In genomic region chr4:141283879-141284411, GRCm38 (mm10) we compare ENCODE assay signal across 16 mouse cellular contexts. TPM values are rescaled to one million over a fixed set of nuclear protein-coding genes. Genes with fewer than 3 reads are reported as not detected.
DNase-seq lines count a peak whose midpoint lies in the region; ATAC-seq and TF ChIP-seq lines count a peak whose summit lies in the region.
"Had no signal": no experiment of that assay in that cellular context is flagged by ENCODE, and none has a peak within 500 bp of the region (broad histone marks: within the 10 kb centered on the region; RNA-seq: fewer than 3 reads in every experiment).

No protein-coding gene starts in this region.

- no peaks in the 10 kb centered on the region for H3K9me3 ChIP-seq in hindbrain, embryonic 10.5 days
- no peaks in the 10 kb centered on the region for H3K9me3 ChIP-seq in hindbrain, embryonic 13.5 days
- no peaks in the 10 kb centered on the region for H3K9me3 ChIP-seq in midbrain, embryonic 12.5 days
- no peaks in the 10 kb centered on the region for H3K9me3 ChIP-seq in midbrain, postnatal 0 days (ENCODE audit: low read length)
- H3K9me3 ChIP-seq: embryonic facial prominence, embryonic 13.5 days; forebrain, embryonic 13.5 days; liver, embryonic 12.5 days had no signal

- no peak for TF ChIP-seq CTCF in midbrain, postnatal 0 days (IDR thresholded peaks at IDR 0.05)

- peaks cover 78% of the 10 kb centered on the region for H3K4me1 ChIP-seq in hindbrain, embryonic 10.5 days (replicated peaks)
- peaks cover 35% of the 10 kb centered on the region for H3K4me1 ChIP-seq in hindbrain, embryonic 13.5 days (replicated peaks)
- peaks cover 40% of the 10 kb centered on the region for H3K4me1 ChIP-seq in midbrain, embryonic 12.5 days
- 0 out of 2 replicates have a peak, but pooled peaks cover 5% of the 10 kb centered on the region for H3K4me1 ChIP-seq in midbrain, postnatal 0 days (ENCODE audit: insufficient read depth, low read length)

- intact Hi-C loops in left cerebral cortex, postnatal 4 days (cut with DNase I) = no loop called here

- WGBS in hindbrain, embryonic 10.5 days = 29% methylated on average over 8 of the region's 8 CpGs
- 18% methylated on average over 8 of the region's 8 CpGs for WGBS in hindbrain, embryonic 13.5 days
- WGBS in midbrain, embryonic 12.5 days = 19% methylated on average over 8 of the region's 8 CpGs
- WGBS in midbrain, postnatal 0 days = 17% methylated on average over 8 of the region's 8 CpGs

- H3K4me2 ChIP-seq in hindbrain, embryonic 13.5 days = no peak overlapping the region
- no peak overlapping the region for H3K4me2 ChIP-seq in midbrain, embryonic 12.5 days (replicated peaks)
- H3K4me2 ChIP-seq in midbrain, postnatal 0 days (ENCODE audit: low read depth, low read length, poor library complexity, severe bottlenecking) = no peak overlapping the region
- H3K4me2 ChIP-seq: embryonic facial prominence, embryonic 13.5 days; forebrain, embryonic 13.5 days; liver, embryonic 12.5 days had no signal

- H3K27ac ChIP-seq in hindbrain, embryonic 10.5 days = 0 out of 2 replicates have a peak overlapping the region, but pooled peaks have one; percentile 2
- no peak overlapping the region for H3K27ac ChIP-seq in hindbrain, embryonic 13.5 days
- peak overlapping the region; percentile 8; the same call in 1 of the 2 replicates for H3K27ac ChIP-seq in midbrain, embryonic 12.5 days (replicated peaks)
- H3K27ac ChIP-seq in midbrain, postnatal 0 days (ENCODE audit: low read depth, low read length) = no peak overlapping the region
- H3K27ac ChIP-seq: embryonic facial prominence, embryonic 13.5 days; forebrain, embryonic 13.5 days; gastrocnemius, adult 2 months; liver, embryonic 12.5 days had no signal

- H3K4me3 ChIP-seq in hindbrain, embryonic 10.5 days = no peak overlapping the region
- H3K4me3 ChIP-seq in hindbrain, embryonic 13.5 days = no peak overlapping the region
- H3K4me3 ChIP-seq in midbrain, embryonic 12.5 days = no peak overlapping the region
- no peak overlapping the region for H3K4me3 ChIP-seq in midbrain, postnatal 0 days (ENCODE audit: low read depth, low read length)
- H3K4me3 ChIP-seq: embryonic facial prominence, embryonic 13.5 days; forebrain, embryonic 13.5 days; gastrocnemius, adult 2 months; liver, embryonic 12.5 days had no signal

- H3K9ac ChIP-seq in hindbrain, embryonic 13.5 days = no peak overlapping the region
- H3K9ac ChIP-seq in midbrain, embryonic 12.5 days (replicated peaks) = no peak overlapping the region
- H3K9ac ChIP-seq in midbrain, postnatal 0 days (replicated peaks; ENCODE audit: low read length, poor library complexity, severe bottlenecking) = no peak overlapping the region
- H3K9ac ChIP-seq: embryonic facial prominence, embryonic 13.5 days; forebrain, embryonic 13.5 days; liver, embryonic 12.5 days had no signal

- peaks cover 69% of the 10 kb centered on the region for H3K27me3 ChIP-seq in hindbrain, embryonic 10.5 days (ENCODE audit: insufficient read depth, poor library complexity, severe bottlenecking)
- H3K27me3 ChIP-seq in hindbrain, embryonic 13.5 days = peaks cover 47% of the 10 kb centered on the region
- peaks cover 53% of the 10 kb centered on the region for H3K27me3 ChIP-seq in midbrain, embryonic 12.5 days
- no peaks in the 10 kb centered on the region for H3K27me3 ChIP-seq in midbrain, postnatal 0 days (ENCODE audit: insufficient read depth, low read length)
- no peaks in the 10 kb centered on the region for H3K27me3 ChIP-seq in splenic B cell, adult 2 months (ENCODE audit: control insufficient read depth, insufficient read depth, low read length, poor library complexity, severe bottlenecking)
- H3K27me3 ChIP-seq: Patski had no signal

- DNase-seq in embryo, embryonic 11 days = peak; percentile 37
- DNase-seq in embryo, embryonic 9.5 days (ENCODE audit: extremely low spot score) = no peak
- no peak for DNase-seq in hindbrain, embryonic 10.5 days (ENCODE audit: low spot score)
- no peak for DNase-seq in midbrain, postnatal 0 days (ENCODE audit: low spot score)
- DNase-seq in splenic B cell, adult 2 months (ENCODE audit: low read depth, low spot score) = peak; percentile 35
- DNase-seq in left cerebral cortex, postnatal 4 days = no peak
- DNase-seq: cerebellum, postnatal 14 days; gastrocnemius, adult 2 months; thymus, adult 18-20 months had no signal

- ATAC-seq in hindbrain, embryonic 13.5 days (ENCODE audit: low FRiP score) = no peak
- no peak for ATAC-seq in midbrain, embryonic 12.5 days (ENCODE audit: low FRiP score, low read depth)
- no peak for ATAC-seq in midbrain, postnatal 0 days (ENCODE audit: low FRiP score)
- ATAC-seq: forebrain, embryonic 13.5 days; liver, embryonic 12.5 days; Patski had no signal

- H3K36me3 ChIP-seq in hindbrain, embryonic 10.5 days = no peaks in the 10 kb centered on the region
- H3K36me3 ChIP-seq in hindbrain, embryonic 13.5 days = no peaks in the 10 kb centered on the region
- no peaks in the 10 kb centered on the region for H3K36me3 ChIP-seq in midbrain, embryonic 12.5 days
- no peaks in the 10 kb centered on the region for H3K36me3 ChIP-seq in midbrain, postnatal 0 days (ENCODE audit: insufficient read depth, low read length)
- no peaks in the 10 kb centered on the region for H3K36me3 ChIP-seq in splenic B cell, adult 2 months (ENCODE audit: control insufficient read depth, insufficient read depth, low read length, poor library complexity, severe bottlenecking)
- H3K36me3 ChIP-seq: embryonic facial prominence, embryonic 13.5 days; liver, embryonic 12.5 days had no signal

RNA-seq across cellular contexts. Expression of gene Epha2, which starts 17.1 kb away (rescaled TPM):
- 3.3 and 4.4 TPM in 2 replicates for polyA plus RNA-seq in hindbrain, embryonic 10.5 days (2016; fragmentation: Nextera tagmentation; extraction: Ambion mirVana)
- polyA plus RNA-seq in hindbrain, embryonic 13.5 days (2015; fragmentation: Nextera tagmentation; extraction: Ambion mirVana) = 1.5 and 1.8 TPM in 2 replicates
- 6.5 and 7.8 TPM in 2 replicates for polyA plus RNA-seq in midbrain, embryonic 12.5 days (2016; fragmentation: Nextera tagmentation; extraction: Ambion mirVana)
- total RNA-seq in midbrain, postnatal 0 days (2014; rRNA removed) = 3.1 and 3.2 TPM in 2 replicates
- polyA plus RNA-seq in midbrain, postnatal 0 days (2015; fragmentation: Nextera tagmentation; extraction: Ambion mirVana) = 0.27 and 0.30 TPM in 2 replicates
- 1 to 10 TPM; 1.6 TPM for total RNA-seq in left cerebral cortex, postnatal 4 days (2021)

RNA-seq across cellular contexts. Expression of gene Arhgef19, which starts 44.6 kb away (rescaled TPM):
- polyA plus RNA-seq in hindbrain, embryonic 10.5 days (2016; fragmentation: Nextera tagmentation; extraction: Ambion mirVana) = 1.7 and 4.3 TPM in 2 replicates
- 1.4 TPM in 2 replicates for polyA plus RNA-seq in hindbrain, embryonic 13.5 days (2015; fragmentation: Nextera tagmentation; extraction: Ambion mirVana)
- 2.1 and 2.7 TPM in 2 replicates for polyA plus RNA-seq in midbrain, embryonic 12.5 days (2016; fragmentation: Nextera tagmentation; extraction: Ambion mirVana)
- 0.76 and 1.3 TPM in 2 replicates for total RNA-seq in midbrain, postnatal 0 days (2014; rRNA removed)
- polyA plus RNA-seq in midbrain, postnatal 0 days (2015; fragmentation: Nextera tagmentation; extraction: Ambion mirVana) = 1.1 and 1.3 TPM in 2 replicates
- 1 to 10 TPM; 1.8 to 2.4 TPM for total RNA-seq in left cerebral cortex, postnatal 4 days (2021)
- total RNA-seq: megakaryocyte progenitor cell, adult 5-6 weeks had no signal

Comparison
In these comparisons a context has a peak if more than half of its experiments do, and no peak if none do; other contexts are left out.
1. DNase-seq: peak in embryo, embryonic 11 days (single experiment) and splenic B cell, adult 2 months (single experiment); none in embryo, embryonic 9.5 days (single experiment), hindbrain, embryonic 10.5 days (single experiment), midbrain, postnatal 0 days (single experiment) and left cerebral cortex, postnatal 4 days (single experiment).
2. H3K27ac ChIP-seq: peak in hindbrain, embryonic 10.5 days (single experiment) and midbrain, embryonic 12.5 days (single experiment); none in hindbrain, embryonic 13.5 days (single experiment) and midbrain, postnatal 0 days (single experiment).